Mouse (Mus musculus) layer of hippocampus, adult 9-11 months (tissue): ENCODE measurements around the gene Pcp4.
"Not testable (repeated sequence)": the region's sequence is repeated elsewhere in the genome, so short reads cannot be mapped to it uniquely, and the experiment has no call there.

ENCODE experiments used
- DNase-seq: peaks from one replicate; pipeline ENCODE4 v3.0.0; 2022

Pcp4 gene

DNA sequence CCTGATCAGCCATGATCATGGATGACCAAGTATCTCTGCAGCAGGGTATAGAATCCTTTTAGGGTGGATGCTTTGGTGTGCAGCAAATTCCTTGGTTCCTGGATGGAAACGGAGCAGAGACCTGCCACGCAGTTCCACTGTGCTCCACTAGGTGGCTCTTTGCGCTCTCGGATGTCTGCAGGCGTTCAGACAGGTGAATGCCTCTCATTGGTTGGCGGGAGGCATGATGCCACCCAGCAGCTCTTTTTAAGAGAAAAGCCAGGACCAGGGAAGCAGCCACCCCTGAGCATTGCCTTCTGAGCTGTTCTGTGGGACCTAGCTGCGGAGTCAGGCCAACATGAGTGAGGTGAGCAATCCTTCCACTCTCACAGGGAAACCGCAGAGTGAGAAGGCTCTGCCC is at the start of gene Pcp4:
Gene Pcp4 (plus strand): TSS at position 162 of the 400 bp plus-strand sequence.
- peak; percentile 85 for DNase-seq

DNA sequence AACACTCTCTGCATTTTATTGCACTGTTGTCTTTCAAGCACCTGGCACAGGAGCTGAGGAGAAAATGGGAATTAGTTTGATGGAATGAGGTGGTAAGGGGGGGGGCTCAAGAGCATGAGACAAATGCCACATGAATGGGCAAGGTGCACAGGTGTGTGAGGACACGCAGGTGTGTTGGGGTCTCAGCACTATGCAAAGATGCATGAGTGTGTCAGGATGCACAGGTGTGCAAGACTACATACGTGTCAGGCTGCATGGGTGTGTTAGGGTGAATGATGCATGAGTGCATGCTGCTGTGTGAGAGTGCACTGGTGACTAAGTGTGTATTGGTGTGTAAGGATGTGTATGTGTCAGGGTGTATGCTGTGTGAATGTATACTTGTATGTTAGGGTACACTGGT is 42.4 kb upstream of the Pcp4 start:
- DNase-seq, result no peak

DNA sequence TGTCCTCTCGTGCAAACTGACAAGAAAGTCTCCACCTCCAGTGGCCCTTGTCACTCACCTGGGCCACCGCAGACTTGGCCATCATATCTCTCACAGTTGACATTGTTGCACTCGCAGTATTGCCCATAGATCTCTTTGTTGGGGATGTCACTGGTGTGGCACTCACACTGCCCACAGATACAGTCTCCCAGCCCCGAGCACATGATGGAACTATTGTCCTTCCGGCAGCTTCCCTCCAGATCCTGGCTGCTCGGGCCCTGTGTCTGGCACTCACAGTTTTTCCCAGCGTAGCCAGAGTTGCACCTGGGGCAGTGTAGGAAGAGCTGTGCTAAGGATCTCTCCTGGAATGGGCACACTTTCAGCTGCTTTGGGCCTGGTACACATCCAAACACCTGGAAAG is 40.7 kb upstream of the Pcp4 start:
- DNase-seq, result no peak

DNA sequence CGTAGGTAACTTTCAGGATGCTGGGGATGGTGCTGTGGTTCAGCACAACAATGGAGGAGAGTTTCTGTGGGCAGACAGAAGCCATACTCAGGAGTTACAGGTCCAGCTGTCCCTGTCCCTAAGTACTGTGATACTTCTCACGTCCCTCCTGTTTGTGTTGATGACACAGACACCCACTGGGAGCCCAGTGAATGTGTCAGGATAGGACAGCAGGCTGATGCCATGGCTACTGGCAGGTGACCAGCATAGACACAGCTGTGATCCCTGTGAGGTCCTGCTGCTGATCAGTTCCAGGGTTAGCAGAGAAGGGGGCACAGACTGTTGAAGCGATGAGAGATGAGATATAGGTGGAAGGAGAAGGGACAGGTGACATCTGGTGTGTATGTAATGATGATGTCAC is 38.4 kb upstream of the Pcp4 start:
- DNase-seq, result no peak

DNA sequence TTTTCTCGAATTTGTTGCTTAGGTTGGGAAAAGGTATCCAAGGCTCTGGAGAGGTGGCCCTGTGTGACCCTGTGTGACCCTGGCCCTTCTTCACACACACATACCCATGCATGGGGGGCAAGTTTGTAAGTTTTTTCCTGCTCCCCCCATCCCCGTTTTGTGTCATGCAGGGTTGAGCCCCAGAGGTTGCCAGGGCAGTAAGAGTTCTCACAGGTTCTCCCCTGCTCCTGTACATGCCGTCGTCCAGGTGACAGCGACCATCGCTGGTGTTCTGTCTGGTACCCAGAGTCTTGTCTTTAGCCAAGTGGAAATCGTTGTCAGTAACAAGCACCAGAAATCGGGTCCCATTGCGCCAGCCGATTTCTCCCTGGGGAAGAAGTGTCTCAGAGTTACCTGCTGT is 34.1 kb upstream of the Pcp4 start:
- DNase-seq, result no peak

DNA sequence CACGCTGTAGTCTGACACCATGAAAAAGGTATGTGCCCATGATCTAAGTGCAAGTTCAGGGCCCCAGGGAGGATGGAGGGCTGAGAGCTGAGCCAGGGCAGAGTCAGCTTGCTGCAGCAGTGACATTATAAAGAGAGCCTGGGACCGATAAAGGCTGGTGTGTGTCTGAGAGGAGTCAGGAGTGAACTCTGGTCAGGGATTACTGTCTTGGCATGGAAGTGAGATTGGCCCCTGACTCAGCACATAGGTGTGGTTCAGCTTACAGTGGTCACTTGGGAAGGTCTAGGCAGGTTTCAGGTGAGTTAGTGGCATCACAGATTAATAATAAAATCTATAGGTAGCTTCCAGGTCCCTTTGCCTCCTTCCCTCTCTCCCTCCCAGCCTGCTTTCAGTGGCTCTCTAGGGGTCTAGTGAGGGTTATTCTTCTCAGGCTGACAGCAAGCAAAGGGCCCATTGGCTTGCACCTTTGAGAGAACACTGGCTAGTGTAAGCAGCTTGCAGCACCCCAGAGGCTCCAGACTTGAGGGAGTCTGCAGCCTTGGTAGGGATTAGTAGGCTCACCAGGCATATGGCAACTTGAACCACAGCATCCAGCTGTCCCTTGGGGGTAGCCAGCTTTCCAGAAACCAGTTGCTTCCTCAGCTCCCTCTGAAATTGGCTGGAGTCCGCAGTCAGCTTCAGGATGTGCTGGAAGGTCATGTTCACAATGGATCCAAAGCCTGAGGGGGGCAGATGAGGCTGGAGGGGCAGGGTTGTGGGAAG is 33.2 kb upstream of the Pcp4 start:
- no peak for DNase-seq

DNA sequence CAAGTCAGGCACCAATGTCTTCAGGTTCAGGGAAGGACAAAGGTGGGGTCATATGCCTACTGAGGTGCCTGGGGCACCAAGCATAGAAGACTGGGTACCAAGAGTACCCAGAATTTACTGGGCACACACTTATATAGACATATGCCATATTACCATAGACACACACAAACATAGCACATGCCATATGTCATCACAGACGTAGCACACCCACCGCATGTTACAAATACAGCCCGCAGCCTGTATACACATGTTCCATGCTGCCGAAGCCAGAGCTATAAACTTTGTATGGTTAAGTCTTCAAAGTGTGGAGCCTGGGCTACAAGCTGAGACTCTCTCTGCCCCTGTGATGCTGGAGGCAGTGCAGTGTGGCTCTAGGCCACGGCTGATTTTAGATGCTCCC is 28.5 kb upstream of the Pcp4 start:
- peak; percentile 31 for DNase-seq

DNA sequence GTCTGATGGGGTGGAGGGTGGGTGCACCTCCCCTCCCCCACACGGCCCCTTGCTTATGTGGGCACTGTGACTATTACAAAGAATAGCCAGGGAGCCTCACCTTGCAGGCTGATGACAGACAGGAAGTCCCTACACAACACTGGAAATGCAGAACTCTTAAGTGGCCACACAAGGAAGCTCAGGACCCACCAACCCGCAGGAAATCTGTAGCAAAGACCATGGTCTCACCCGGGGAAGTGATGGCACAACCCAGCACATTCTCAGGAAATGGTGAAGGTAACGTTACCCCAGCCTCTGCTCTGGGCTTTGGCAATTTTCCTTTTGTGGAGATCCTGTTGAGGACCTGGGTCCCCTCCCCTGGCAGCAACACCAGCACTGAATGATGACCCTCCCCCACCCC is 27.7 kb upstream of the Pcp4 start:
- no peak for DNase-seq

DNA sequence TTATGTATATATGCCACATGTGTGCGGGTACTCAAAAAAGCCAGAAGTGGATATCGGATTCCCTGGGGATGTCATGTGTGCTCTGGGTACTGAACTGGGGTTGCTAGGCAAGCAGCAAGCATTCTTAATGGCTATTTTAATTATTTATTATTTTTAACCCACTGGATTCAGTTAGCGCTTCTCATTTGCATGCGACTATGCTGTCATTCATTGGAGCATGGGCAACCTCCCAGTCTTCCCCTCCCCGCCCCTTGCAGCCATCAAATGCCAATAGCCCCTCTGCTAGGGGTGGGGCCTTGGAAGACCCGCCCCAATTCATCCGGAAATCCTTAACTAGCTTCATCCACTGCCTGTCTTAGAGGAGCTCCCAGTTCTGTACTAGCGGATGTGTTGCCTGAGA is 26.5 kb upstream of the Pcp4 start:
- DNase-seq, result no peak

DNA sequence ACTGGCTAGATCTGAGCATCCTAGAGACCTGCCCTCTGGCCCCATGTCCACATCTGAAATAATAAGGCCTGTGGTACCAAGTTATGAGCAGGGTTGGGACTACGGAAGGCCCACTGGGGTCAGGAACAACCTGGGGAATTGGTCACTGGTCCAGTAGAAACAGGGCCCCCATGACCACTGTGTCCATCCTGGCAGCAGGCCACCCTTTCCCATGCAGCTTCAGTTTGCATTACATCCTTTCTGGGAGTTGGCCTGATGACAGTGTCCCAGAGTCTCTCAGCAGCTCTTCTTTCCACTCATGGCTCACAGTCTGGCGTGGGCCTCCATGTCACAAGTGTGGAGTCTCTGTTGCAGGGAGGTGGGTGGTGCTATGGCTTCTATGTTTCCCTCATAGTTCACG is 25.6 kb upstream of the Pcp4 start:
- DNase-seq, result no peak

DNA sequence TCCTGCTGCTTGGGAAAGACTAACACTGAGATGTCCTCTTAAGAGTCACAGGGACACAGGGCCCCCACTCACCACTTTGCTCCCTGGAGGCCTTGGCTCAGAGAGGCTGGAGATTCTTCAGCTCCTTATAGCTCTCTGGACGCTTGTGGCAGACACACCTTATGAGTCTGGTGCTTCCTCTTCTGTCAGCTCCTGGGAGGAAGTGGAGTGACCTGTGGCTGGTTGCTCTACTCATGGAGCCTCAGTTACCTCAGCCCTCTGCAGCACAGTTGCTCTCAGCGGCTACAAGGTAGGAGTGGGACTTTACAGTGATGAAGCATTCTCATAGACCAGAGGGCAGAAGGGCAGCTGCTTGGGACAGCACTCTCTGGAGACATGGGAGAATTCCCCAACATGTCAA is 23.9 kb upstream of the Pcp4 start, which contains the start of gene Itgb2l:
Gene Itgb2l (minus strand): TSS at position 152 of the 400 bp plus-strand sequence.
- DNase-seq, result no peak

DNA sequence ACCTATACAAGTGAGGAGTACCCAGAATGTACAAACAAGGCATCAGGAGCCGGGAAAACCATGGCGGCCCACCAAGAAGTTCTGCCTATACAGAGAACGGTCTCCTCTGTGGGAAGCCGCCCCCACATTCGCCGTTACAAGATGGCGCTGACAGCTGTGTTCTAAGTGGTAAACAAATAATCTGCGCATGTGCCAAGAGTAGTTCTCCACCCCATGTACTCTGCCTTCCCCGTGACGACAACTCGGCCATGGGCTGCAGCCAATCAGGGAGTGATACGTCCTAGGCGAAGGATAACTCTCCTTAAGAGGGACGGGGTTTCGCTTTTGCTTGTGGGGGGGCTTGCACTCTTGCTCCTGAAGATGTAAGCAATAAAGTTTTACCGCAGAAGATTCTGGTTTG is 16.5 kb upstream of the Pcp4 start:
- DNase-seq, result not testable (repeated sequence)

DNA sequence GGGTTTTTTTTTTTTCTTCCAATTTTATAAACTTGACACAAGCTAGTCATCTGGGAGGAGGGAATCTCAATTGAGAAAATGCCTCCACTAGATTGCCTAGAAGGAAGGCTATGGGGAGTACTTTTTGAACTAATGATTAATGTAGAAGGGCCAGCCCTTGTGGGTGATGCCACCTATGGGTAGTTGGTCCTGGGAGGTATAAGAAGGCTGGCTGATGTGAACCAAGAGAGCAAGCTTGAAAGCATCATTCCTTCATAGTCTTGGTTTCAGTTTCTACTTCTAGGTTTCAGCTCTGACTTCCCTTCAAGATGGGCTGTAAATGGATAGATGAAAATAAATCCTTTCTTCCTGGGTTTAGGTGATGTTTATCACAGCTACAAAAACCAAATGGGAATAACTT is 13.3 kb upstream of the Pcp4 start:
- DNase-seq, result no peak

DNA sequence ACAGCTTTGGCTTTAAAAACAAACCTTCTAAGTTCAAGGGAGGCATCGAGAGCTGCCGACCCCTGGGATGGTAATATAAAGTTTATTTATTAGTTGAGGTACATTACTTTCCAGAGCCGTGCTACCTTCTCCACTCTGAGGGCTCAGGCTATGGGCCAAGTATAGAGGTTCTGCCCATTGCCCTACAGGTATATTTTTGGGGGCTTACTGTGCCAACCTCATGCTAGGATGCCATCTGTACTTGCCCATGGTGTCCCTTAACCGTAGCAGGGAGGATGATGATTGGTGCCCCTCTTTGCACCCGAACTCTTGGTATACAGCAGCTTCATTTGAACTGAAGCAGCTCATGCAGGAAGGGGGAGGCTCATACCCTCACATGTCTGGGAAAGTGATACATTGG is 9.8 kb upstream of the Pcp4 start:
- DNase-seq, result no peak

DNA sequence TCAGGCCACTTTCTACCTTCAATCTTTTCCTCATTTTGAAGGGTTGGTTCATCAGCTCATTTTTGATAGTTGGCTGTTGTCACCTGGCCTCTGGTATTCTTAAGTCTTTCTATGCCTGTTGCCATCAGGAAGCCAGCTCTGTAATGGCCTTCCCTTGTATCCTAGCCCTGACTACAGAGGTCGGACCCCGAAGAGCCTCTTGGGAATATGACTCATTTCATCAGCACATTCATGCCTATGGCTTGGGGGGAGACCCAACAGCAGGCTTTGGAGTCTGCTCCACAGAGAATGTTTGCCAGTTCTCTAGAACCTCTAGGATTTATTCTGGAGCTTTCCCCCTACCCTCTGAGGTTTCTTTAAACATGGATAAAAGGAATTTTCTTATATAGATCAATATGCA is 8.1 kb upstream of the Pcp4 start:
- no peak for DNase-seq

DNA sequence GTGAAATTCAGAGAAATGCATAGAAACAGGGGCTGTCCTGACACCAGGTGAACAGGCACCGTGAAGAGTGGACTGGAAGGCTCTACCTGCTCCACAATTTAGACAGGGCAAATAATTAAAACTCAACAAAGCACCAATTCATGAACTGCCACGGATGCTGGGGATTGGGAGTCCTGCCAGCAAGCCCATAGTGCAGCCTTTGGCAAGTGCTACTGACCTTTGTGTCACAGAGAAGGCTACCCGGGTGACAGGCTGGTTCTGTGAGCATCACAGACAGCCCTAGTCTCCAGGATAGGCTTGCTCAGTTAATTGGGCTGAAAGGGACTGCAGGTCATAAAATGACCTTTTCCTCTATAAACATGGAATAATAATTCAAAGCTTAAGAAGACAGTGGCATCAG is 6.6 kb upstream of the Pcp4 start:
- DNase-seq, result no peak

DNA sequence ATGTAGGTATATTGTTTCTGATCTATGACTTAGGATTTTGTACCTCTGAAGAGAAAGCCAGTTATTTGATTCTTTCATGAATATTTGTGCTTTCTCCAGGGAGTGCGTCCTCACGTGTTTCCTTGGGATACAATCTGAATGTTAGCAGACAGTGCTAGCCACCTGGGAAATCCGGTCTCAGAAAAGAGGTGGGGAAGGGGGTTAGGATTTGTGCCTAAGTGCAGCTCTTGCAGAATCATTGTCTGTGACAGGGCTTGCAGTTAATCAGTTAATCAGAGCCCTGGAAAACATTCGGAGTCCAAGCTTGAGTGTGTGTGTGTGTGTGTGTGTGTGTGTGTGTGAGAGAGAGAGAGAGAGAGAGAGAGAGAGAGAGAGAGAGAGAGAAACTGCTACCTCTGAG is 605 bp downstream of the Pcp4 start:
- no peak for DNase-seq

DNA sequence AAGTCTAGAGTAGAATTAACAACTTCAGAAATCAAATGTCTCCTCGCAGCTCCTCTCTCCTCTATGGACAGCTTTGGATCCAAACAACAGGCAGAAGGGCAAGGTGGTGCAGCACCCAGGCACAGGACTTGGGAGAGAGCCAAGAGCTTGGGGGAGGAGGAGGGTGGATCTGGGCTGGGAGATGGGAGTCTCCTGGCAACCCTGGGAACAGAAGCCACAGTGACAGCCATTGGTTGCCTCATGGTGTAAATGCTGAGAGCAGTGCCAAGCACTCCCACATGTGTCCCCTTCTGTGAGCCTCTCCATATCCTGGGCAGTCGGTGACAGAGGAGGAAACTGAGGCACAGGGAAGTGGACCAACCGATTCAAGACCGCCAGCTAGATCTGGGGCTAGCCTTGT is 1.3 kb downstream of the Pcp4 start:
- DNase-seq, result peak; percentile 89

DNA sequence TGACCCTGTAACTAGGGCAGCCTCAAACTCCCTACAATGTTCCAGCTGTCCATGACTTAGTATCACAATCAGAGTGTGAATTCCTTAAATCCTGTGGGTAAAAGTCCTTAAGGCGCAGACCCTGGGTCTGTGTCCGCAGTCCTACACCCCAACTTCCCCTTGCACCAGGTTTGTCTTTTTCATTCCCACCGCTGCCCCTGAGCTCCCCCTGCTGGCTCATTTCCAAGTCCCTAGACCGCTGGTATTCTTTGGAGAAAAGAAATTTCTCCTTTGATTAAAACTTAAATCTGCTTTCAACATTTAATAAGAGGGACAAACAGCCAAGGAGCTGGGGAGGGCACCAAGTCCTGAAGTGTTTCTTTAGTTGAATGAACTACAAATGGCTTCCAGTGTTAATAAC is 2.2 kb downstream of the Pcp4 start:
- DNase-seq, result no peak

DNA sequence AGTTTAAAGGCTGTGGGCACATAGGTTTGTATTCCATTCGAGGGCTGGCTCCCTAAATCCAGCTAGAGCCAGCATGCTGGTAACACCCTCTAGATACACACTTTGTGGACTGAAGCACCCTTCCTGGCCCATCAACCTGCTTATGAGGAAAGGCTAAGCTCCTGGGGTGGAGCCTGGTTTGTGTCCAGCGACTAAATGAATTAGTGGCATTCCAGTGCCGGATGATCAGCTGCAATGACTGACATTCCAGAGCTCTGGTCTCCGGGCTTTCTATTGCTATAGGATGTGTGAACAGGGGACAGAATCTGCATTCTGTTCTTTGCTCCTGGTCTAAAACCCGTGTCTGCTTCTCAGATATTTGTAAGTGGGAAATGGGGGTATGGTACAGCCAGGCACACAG is 5.0 kb downstream of the Pcp4 start:
- no peak for DNase-seq

DNA sequence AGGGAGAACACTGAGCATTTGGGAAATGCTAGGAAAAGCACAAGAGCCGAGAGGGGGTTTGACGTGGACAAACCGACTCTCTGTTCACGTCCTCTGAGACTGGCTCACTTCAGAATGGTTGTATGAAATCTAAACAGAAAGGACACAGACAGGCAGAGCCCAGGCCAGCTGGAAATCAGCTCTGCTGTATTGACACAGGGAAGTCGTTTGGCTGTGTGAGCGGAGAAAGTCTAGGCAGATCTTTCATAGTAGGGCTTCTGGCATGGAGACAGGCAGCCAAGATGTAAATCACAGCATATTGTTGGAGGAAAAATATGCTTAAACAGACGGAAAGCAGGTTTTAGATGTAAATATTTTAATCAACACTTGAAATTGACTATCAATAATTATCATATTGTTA is 5.4 kb downstream of the Pcp4 start:
- DNase-seq, result no peak

DNA sequence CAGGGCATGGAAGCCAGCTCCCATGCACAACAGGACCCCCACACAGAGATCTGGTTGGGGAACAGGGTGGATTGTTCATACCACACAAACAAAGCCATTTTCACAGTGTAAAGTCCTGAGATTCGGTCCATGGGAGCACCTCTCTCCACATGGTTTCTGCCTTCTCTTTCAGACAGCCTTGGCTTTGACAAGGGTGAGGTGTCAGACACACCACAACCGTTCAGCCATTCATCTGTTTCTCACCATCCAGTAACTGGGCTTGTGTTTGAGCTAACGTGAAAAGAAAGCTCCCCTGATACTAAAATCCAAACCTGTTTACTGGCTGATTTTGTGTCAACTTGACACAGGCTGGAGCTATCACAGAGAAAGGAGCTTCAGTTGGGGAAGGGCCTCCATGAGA is 6.8 kb downstream of the Pcp4 start:
- no peak for DNase-seq

DNA sequence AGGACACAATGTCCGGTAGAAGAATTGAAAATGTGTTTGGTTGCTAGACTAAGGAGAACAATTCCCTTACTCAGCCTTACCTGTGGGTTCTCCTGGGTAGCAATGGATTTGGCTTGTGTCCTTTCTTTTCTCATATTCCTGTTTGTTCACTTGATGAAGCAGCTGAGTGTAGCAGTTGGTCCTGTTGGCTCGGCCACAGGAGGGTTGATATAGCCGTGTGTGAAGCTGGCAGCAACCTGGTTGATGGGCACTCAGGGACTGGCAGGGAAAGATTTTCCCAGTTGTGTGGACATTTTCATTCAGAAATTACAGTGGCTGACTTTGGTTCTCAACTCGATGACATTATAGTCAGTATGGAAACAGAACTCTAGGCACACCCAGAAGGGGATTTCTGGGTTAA is 14.4 kb downstream of the Pcp4 start:
- DNase-seq, result no peak

DNA sequence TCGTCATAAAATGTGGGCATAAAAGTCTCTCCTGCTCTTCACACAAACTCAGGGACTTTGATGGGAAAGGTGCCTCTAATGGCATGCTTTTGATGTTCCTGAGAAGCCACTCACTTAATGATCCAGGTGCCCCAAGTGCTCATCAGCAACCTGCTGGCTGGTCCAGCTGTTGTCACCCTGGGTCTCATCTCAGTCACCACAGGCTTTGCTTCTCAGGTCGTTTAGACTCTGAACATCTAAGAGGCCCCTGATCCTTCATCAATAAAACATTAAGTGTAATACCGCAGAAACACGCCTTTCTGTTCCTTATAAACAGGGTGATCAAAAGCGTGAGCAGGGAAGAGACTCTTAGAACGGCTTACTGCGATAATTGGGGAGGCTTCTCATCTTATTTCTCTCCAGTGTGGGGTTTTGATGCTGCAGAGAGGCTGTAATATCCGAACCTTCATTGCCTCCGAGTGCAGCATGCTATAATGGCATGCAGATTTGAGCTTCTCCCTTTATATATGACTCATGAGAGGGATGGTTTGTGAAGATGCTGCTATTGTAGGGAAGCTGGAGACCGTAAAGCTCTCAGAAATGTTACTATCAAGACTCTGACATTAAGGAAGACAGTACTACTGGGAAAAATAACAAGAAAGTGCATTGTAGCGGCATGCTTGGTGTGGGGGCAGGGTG is 19.7 kb downstream of the Pcp4 start:
- DNase-seq, result no peak

DNA sequence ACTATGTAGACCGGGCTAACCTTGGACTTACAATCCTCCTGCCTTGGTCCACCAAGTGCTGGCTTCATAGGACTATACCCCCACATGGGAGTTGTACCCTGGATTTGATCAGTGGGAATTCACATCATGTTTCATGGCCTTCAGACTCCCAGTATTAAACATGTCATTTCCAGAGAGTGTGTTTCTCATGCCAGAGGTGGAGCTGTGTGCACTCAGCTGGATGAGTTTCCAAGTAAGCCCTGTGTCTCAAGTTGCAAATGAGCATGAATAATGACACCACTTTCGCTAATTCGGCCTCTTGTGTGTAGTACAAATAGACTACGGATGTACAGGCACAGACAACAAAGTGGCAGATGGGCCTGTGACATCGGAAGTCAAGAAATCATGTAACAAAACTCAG is 20.6 kb downstream of the Pcp4 start:
- DNase-seq, result no peak
